Mouse (Mus musculus): ENCODE measurements around the gene Srrm4. TPM values are rescaled to one million over a fixed set of nuclear protein-coding genes. Genes with fewer than 3 reads are reported as not detected.

Srrm4 gene
- polyA plus RNA-seq, 1 experiment, result not detected

DNA sequence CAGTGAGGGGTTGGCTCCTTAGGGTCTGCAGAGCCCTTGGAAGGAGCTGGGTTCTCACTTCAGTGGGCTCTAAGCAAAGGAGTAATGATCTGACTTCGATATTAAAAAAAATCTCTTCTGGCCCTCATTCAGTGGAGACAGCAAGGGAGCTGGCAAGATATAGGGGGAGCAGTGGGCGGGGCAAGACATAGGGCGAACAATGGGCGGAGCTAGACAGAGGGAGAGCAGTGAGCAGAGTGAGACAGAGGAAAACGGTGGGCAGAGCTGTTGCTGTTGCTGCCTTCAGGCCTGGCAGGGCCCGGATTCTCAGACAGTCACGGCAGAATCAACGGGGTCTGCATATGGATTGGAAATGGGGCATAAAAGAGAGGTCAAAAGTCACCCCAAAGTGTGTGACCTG lies 102.0 kb downstream of the Srrm4 start:
- Histone ChIP-seq H3K4me1 (ENCODE audit: control insufficient read depth) (no peaks in the 10 kb centered on the region), H3K36me3 (ENCODE audit: control insufficient read depth) (no peaks in the 10 kb centered on the region), H3K27me3 (ENCODE audit: control insufficient read depth) (no peaks in the 10 kb centered on the region; the same call in 1 of the 2 replicates), H3K9me3 (ENCODE audit: control insufficient read depth, low read length) (peaks cover 25% of the 10 kb centered on the region), H3K4me3 (replicated peaks) (no peak overlapping the region)
- TF ChIP-seq TAL1 (IDR thresholded peaks at IDR 0.05; ENCODE audit: low read length), result no peak

DNA sequence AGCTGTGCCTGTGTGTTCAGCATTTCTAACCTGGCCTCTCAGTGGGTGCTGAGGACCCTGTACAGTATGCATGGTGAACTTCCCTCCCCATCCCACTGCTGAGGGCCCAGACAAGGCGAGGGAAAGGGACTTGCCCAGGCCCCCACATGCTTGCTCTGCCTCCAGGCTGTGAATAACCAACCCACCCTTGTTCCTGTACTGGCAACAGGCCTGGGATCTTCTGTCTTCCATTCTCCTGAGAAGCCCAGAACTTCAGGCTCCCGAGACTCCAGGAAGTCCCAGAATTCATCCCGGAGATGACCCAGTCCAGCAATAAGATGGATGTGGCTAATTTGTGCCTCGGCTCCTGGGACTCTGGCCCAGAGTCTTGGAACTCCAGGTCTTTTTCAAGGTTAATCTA lies 105.5 kb downstream of the Srrm4 start:
- no peak overlapping the region for H3K4me3 ChIP-seq (replicated peaks)
- TF ChIP-seq GATA1 (IDR thresholded peaks at IDR 0.05; ENCODE audit: low read length), result no peak
- no peak for TF ChIP-seq TAL1 (IDR thresholded peaks at IDR 0.05; ENCODE audit: low read length)
- H3K4me1 ChIP-seq (ENCODE audit: control insufficient read depth), result no peaks in the 10 kb centered on the region
- H3K27me3 ChIP-seq (ENCODE audit: control insufficient read depth), result no peaks in the 10 kb centered on the region
- H3K36me3 ChIP-seq (ENCODE audit: control insufficient read depth), result no peaks in the 10 kb centered on the region
- peaks cover 3% of the 10 kb centered on the region; the same call in 1 of the 2 replicates for H3K9me3 ChIP-seq (ENCODE audit: control insufficient read depth, low read length)

DNA sequence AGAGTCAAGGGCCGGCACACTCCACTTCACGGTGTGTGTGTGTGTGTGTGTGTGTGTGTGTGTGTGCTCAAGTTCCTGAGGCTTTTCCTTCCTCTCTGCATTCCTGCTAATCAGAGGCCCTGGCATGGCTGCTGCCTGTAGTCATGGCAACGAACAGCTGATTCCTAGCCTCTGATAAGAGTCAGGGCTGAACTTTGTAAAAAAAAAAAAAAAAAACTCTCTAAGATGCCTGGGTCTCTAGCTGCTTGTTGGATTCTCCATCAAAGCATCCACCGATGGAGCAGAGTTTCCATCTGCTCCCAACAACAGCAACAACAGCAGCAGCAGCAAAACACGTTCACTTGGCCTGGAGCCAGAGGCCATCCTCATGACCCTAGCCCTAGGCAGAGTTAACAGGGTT lies 106.5 kb downstream of the Srrm4 start:
- no peaks in the 10 kb centered on the region for H3K9me3 ChIP-seq (ENCODE audit: control insufficient read depth, low read length)
- no peaks in the 10 kb centered on the region for H3K4me1 ChIP-seq (ENCODE audit: control insufficient read depth)
- H3K36me3 ChIP-seq (ENCODE audit: control insufficient read depth), result no peaks in the 10 kb centered on the region
- H3K4me3 ChIP-seq (replicated peaks), result no peak overlapping the region
- no peak for TF ChIP-seq TAL1 (IDR thresholded peaks at IDR 0.05; ENCODE audit: low read length)
- H3K27me3 ChIP-seq (ENCODE audit: control insufficient read depth), result no peaks in the 10 kb centered on the region

DNA sequence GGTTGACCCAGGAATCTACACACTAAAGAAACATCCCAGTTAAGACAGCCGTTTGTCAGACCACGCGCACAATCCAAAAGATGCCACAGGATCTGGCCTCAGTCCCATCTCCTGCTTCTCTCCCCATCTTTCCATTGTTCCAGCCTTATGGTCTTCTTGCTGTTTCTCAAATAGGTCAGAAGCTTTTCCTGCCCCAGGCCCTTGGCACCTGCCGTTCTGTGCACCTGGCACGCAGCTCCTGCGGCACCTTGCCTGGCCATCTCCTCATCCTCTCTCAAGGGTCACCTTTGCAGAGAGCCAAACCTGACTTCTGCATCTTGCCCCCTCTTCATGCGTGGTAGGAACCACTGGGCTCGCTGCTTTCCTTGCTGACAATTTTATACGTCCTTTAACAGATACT lies 107.4 kb downstream of the Srrm4 start:
- Histone ChIP-seq H3K9me3 (ENCODE audit: control insufficient read depth, low read length) (no peaks in the 10 kb centered on the region), H3K4me1 (ENCODE audit: control insufficient read depth) (no peaks in the 10 kb centered on the region), H3K27me3 (ENCODE audit: control insufficient read depth) (no peaks in the 10 kb centered on the region), H3K4me3 (replicated peaks) (no peak overlapping the region), H3K36me3 (ENCODE audit: control insufficient read depth) (no peaks in the 10 kb centered on the region)
- no peak for TF ChIP-seq GATA1 (IDR thresholded peaks at IDR 0.05; ENCODE audit: low read length)
- no peak for TF ChIP-seq TAL1 (IDR thresholded peaks at IDR 0.05; ENCODE audit: low read length)

DNA sequence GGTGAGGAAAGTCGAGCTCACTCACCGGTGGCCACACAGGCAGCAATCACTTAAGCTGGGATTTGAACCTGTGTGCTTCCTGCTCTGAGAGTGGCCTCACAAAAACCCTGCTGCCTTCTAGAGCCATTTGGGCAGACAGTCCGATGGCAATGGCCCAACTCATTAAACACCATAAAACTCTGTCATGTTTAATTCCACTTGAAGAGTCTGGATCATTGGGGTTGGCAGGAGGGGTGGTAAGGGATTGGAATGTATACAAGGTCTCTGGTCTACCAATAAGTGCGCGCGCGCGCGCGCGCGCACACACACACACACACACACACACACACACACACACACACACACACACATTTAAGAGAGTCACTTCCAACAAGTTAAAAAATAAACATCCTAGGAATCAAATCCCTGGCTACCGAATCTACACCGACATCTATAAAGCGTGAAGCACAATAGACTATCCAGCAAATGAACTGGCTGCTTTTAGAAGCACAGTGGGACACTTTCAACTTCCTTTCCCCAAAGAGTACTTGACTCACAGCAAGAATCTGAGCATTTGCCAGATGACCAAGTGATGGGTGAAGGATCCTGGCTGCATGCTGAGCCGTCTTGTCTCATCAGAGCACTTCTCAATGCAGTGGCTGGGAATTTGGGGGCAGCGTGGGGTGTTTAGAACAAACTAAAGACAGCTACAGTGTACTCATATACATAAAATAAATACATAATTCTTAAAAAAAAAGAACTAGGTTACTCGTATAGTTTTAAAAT lies 112.8 kb downstream of the Srrm4 start:
- Histone ChIP-seq H3K4me1 (ENCODE audit: control insufficient read depth) (no peaks in the 10 kb centered on the region), H3K9me3 (ENCODE audit: control insufficient read depth, low read length) (no peaks in the 10 kb centered on the region), H3K36me3 (ENCODE audit: control insufficient read depth) (no peaks in the 10 kb centered on the region), H3K4me3 (replicated peaks) (no peak overlapping the region), H3K27me3 (ENCODE audit: control insufficient read depth) (no peaks in the 10 kb centered on the region)
- no peak for TF ChIP-seq GATA1 (IDR thresholded peaks at IDR 0.05; ENCODE audit: low read length)
- no peak for TF ChIP-seq TAL1 (IDR thresholded peaks at IDR 0.05; ENCODE audit: low read length)

DNA sequence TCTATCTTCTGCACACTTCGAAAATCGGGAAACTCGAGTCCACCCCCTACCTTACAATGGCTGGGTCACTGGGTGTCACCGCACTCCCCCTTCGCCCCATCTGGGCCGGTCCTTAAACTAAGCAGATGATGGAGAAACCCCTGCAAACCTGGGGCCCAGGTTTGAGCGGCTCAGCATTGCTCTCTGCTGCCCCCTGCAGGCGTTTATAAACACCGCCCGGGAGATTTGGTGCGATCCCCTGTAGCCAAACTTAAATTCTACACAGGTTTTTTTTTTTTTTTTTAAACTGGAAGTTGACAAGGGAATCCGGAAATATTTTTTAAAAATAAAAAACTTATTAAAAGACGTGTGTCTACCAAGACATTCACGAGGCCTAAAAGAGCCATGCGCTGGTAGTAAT lies 115.6 kb downstream of the Srrm4 start:
- Histone ChIP-seq H3K4me3 (replicated peaks) (no peak overlapping the region), H3K9me3 (ENCODE audit: control insufficient read depth, low read length) (no peaks in the 10 kb centered on the region), H3K27me3 (ENCODE audit: control insufficient read depth) (no peaks in the 10 kb centered on the region), H3K36me3 (ENCODE audit: control insufficient read depth) (no peaks in the 10 kb centered on the region), H3K4me1 (ENCODE audit: control insufficient read depth) (no peaks in the 10 kb centered on the region)
- TF ChIP-seq TAL1 (IDR thresholded peaks at IDR 0.05; ENCODE audit: low read length), result no peak
- TF ChIP-seq GATA1 (IDR thresholded peaks at IDR 0.05; ENCODE audit: low read length), result no peak

DNA sequence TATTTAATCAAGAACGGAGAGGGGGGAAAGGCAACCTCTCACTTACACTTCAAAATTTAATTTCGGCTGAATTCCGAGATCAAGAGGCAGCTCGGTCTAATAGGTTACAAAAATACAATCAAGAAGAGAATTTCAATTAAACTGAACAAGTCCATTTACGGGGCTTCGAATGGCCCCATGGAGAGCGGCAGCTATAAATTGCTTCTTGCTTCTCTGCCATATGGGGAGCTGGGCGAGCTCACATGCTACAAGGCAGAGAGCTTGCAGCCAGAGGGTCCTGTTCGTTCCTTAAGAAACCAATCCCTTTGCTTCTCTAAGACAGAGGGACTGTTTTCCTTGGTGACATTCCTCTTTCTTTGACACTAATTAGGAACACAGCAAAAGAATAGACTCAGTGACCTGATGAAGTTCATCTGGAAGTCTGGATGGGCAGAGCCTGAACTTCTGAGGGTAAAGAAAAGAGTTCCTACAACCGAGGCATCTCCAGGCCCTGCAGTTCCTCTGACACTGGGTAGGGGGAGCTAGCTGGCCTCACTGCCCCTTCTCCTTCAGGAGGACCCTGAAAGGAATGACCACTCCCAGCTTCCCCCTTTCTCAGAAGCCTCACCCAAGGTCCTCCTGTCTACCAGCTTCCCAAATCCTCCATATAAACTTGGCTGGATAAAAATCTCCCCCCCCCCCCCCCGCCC lies 130.1 kb downstream of the Srrm4 start:
- Histone ChIP-seq H3K27me3 (ENCODE audit: control insufficient read depth) (no peaks in the 10 kb centered on the region), H3K36me3 (ENCODE audit: control insufficient read depth) (no peaks in the 10 kb centered on the region), H3K9me3 (ENCODE audit: control insufficient read depth, low read length) (peaks cover 19% of the 10 kb centered on the region), H3K4me3 (replicated peaks) (no peak overlapping the region), H3K4me1 (ENCODE audit: control insufficient read depth) (no peaks in the 10 kb centered on the region)
- TF ChIP-seq TAL1 (IDR thresholded peaks at IDR 0.05; ENCODE audit: low read length), result no peak
- no peak for TF ChIP-seq GATA1 (IDR thresholded peaks at IDR 0.05; ENCODE audit: low read length)

DNA sequence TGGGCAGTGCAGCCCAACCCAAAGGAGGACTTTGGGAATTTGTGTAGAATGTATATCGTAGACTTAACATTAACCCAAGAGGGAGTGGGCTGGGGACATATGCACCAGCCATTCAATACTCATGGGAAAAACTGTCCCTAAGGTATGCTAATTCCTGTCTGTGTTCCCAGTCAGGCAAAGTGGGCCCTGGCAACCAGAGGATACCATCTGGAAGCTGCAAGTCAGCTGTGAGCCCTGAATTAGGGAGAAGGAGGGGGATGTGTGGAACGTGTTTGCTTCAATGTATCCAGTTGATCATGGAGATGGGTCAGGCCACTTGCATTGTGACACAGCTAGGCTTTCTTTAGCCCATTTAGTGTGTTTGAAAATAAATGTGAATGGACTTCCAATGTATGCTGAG lies 131.6 kb downstream of the Srrm4 start:
- Histone ChIP-seq H3K9me3 (ENCODE audit: control insufficient read depth, low read length) (peaks cover 12% of the 10 kb centered on the region), H3K4me3 (replicated peaks) (no peak overlapping the region), H3K36me3 (ENCODE audit: control insufficient read depth) (no peaks in the 10 kb centered on the region), H3K27me3 (ENCODE audit: control insufficient read depth) (no peaks in the 10 kb centered on the region), H3K4me1 (ENCODE audit: control insufficient read depth) (no peaks in the 10 kb centered on the region)
- TF ChIP-seq GATA1 (IDR thresholded peaks at IDR 0.05; ENCODE audit: low read length) (no peak), TAL1 (IDR thresholded peaks at IDR 0.05; ENCODE audit: low read length) (no peak)

DNA sequence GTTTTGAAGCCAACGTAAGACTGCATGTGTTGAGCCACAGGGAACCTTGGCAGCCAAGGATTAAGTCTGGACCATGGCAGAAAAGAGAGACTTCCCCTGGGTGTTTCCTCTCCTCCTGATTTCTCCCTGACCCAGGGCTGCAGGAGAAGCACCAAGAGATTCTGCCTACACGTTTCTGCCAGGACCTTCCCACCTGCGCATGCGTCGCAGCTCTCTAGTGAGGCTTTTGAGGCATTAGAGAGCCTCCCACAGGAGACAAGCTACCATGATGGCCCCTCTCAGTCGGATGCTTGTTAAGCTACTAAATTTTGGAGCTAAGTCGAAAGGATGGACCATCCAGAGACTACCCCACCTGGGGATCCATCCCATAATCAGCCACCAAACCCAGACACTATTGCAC lies 133.8 kb downstream of the Srrm4 start:
- H3K4me1 ChIP-seq (ENCODE audit: control insufficient read depth), result no peaks in the 10 kb centered on the region
- H3K27me3 ChIP-seq (ENCODE audit: control insufficient read depth), result peaks cover 5% of the 10 kb centered on the region; the same call in 1 of the 2 replicates
- no peaks in the 10 kb centered on the region for H3K9me3 ChIP-seq (ENCODE audit: control insufficient read depth, low read length)
- no peaks in the 10 kb centered on the region for H3K36me3 ChIP-seq (ENCODE audit: control insufficient read depth)
- TF ChIP-seq TAL1 (IDR thresholded peaks at IDR 0.05; ENCODE audit: low read length), result no peak
- no peak for TF ChIP-seq GATA1 (IDR thresholded peaks at IDR 0.05; ENCODE audit: low read length)
- no peak overlapping the region for H3K4me3 ChIP-seq (replicated peaks)
